ENCODE assay signal across 8 mouse cellular contexts in the genomic region with DNA sequence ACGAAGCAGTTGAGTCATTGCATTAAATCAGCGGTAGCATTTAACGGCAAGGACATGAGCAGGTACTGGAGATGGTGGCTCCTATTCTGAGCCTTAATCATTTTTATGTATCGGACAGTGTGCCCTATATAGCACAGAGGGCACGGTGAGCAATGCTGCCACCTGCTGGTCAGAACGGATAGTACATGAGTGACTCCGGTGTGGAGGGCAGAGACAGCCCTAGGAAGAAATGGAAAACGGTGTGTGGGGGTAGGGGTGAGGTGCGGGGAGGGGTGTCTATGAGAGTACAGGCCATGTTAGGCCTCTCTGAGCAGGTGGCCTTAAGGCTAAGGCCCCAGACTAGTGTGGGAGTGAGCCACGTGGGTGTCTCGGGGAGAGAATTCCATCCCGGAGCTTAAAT. TPM values are rescaled to one million over a fixed set of nuclear protein-coding genes. Genes with fewer than 3 reads are reported as not detected.
A peak's percentile ranks its signal among the peaks of the same experiment; 100 is the strongest.
DNase-seq lines count a peak whose midpoint lies in the region; ATAC-seq and TF ChIP-seq lines count a peak whose summit lies in the region.

No protein-coding gene starts in this region.

- H3K9ac ChIP-seq in embryonic facial prominence, embryonic 13.5 days, result no peak overlapping the region

- H3K27me3 ChIP-seq in G1E (ENCODE audit: insufficient read depth, low read length), result no peaks in the 10 kb centered on the region
- H3K27me3 ChIP-seq in embryonic facial prominence, embryonic 13.5 days, result no peaks in the 10 kb centered on the region

- no peak overlapping the region for H3K4me2 ChIP-seq in embryonic facial prominence, embryonic 13.5 days

- peaks cover 26% of the 10 kb centered on the region for H3K36me3 ChIP-seq in G1E (replicated peaks)
- peaks cover 26% of the 10 kb centered on the region for H3K36me3 ChIP-seq in embryonic facial prominence, embryonic 13.5 days

- no peak overlapping the region for H3K27ac ChIP-seq in bone marrow, adult 2 months (ENCODE audit: control insufficient read depth, insufficient read depth, low read depth, low read length, poor library complexity)
- H3K27ac ChIP-seq in embryonic facial prominence, embryonic 13.5 days, result no peak overlapping the region

- H3K4me3 ChIP-seq in G1E (ENCODE audit: low read depth, low read length), result no peak overlapping the region
- no peak overlapping the region for H3K4me3 ChIP-seq in bone marrow, adult 2 months (replicated peaks; ENCODE audit: control insufficient read depth, low read depth, low read length)
- H3K4me3 ChIP-seq in embryonic facial prominence, embryonic 13.5 days, result no peak overlapping the region

- WGBS in bone marrow, adult 2 months, result 31% methylated on average over 12 of the region's 12 CpGs
- WGBS in embryonic facial prominence, embryonic 13.5 days, result 26% methylated on average over 12 of the region's 12 CpGs

- intact Hi-C loops in heart, postnatal 14 days (cut with DNase I), result no loop called here

- TF ChIP-seq POLR2A in bone marrow, adult 2 months (IDR thresholded peaks at IDR 0.05; ENCODE audit: borderline replicate concordance, control insufficient read depth, low read depth, low read length), result no peak

- no peak for DNase-seq in G1E (ENCODE audit: low spot score)
- DNase-seq in heart, postnatal 14 days, result peak; percentile 64 to 80
- peak; percentile 52 to 84 for DNase-seq in kidney, postnatal 36 days
- DNase-seq in lung, postnatal 25 days (ENCODE audit: low spot score), result peak; percentile 43
- DNase-seq in right cerebral cortex, postnatal 14 days, result peak; percentile 64
- DNase-seq in Muller cell, postnatal 12 days (ENCODE audit: inconsistent ontology term), result no peak

- H3K9me3 ChIP-seq in G1E (replicated peaks), result peaks cover 6% of the 10 kb centered on the region
- H3K9me3 ChIP-seq in embryonic facial prominence, embryonic 13.5 days, result no peaks in the 10 kb centered on the region

- peak; percentile 72 for TF ChIP-seq CTCF in G1E (IDR thresholded peaks at IDR 0.05; ENCODE audit: low read depth, low read length)
- peak; percentile 93 for TF ChIP-seq CTCF in bone marrow, adult 2 months (IDR thresholded peaks at IDR 0.05; ENCODE audit: control insufficient read depth, insufficient read depth, low read length)

- peaks cover 12% of the 10 kb centered on the region; the same call in 1 of the 2 replicates for H3K4me1 ChIP-seq in G1E (ENCODE audit: insufficient read depth, low read depth, low read length)
- no peaks in the 10 kb centered on the region for H3K4me1 ChIP-seq in bone marrow, adult 2 months (ENCODE audit: control insufficient read depth, insufficient read depth, low read length)
- no peaks in the 10 kb centered on the region for H3K4me1 ChIP-seq in embryonic facial prominence, embryonic 13.5 days

- ATAC-seq in G1E (ENCODE audit: extremely low read depth, insufficient number of reproducible peaks, low FRiP score, poor library complexity, severe bottlenecking), result peak; percentile 65
- peak; percentile 38; the same call in 1 of the 2 replicates for ATAC-seq in embryonic facial prominence, embryonic 13.5 days (ENCODE audit: insufficient number of reproducible peaks, insufficient read depth, low FRiP score, low TSS enrichment, low read depth)

RNA-seq across cellular contexts. Expression of gene Stx2, which starts 26.8 kb away (rescaled TPM):
- 26.4 and 83.8 TPM in 2 replicates for total RNA-seq in G1E (2014; fragmentation: Nextera tagmentation)
- total RNA-seq in G1E (2017), result 37.5 and 44.1 TPM in 2 replicates
- polyA plus RNA-seq in G1E (2012), result 15.3 and 18.1 TPM in 2 replicates
- polyA plus RNA-seq in bone marrow, adult 2 months (2011; ENCODE audit: insufficient read depth, insufficient read length, low replicate concordance, missing spikeins), result 61.5 and 90.6 TPM in 2 replicates
- 27.5 and 30.7 TPM in 2 replicates for polyA plus RNA-seq in embryonic facial prominence, embryonic 13.5 days (2015; fragmentation: Nextera tagmentation; extraction: Ambion mirVana)
- total RNA-seq in heart, postnatal 14 days (2021), result 10 to 100 TPM; 16.0 to 18.8 TPM

RNA-seq across cellular contexts. Expression of gene Rimbp2, which starts 28.3 kb away (rescaled TPM):
- not detected in 2 replicates for total RNA-seq in G1E (2014; fragmentation: Nextera tagmentation)
- total RNA-seq in G1E (2017), result 0.06 TPM in 1 of 2 replicates, not detected in the other
- polyA plus RNA-seq in G1E (2012), result not detected in 2 replicates
- polyA plus RNA-seq in bone marrow, adult 2 months (2011; ENCODE audit: insufficient read depth, insufficient read length, low replicate concordance, missing spikeins), result not detected in 2 replicates
- polyA plus RNA-seq in embryonic facial prominence, embryonic 13.5 days (2015; fragmentation: Nextera tagmentation; extraction: Ambion mirVana), result 0.18 and 0.19 TPM in 2 replicates
- not detected for total RNA-seq in heart, postnatal 14 days (2021)

RNA-seq across cellular contexts. Expression of gene Ran, which starts 38.3 kb away (rescaled TPM):
- total RNA-seq in G1E (2014; fragmentation: Nextera tagmentation) (161 and 173 TPM in 2 replicates), G1E (2017) (481 and 750 TPM in 2 replicates)
- 5,187 and 6,161 TPM in 2 replicates for polyA plus RNA-seq in G1E (2012)
- polyA plus RNA-seq in bone marrow, adult 2 months (2011; ENCODE audit: insufficient read depth, insufficient read length, low replicate concordance, missing spikeins), result 135 and 227 TPM in 2 replicates
- polyA plus RNA-seq in embryonic facial prominence, embryonic 13.5 days (2015; fragmentation: Nextera tagmentation; extraction: Ambion mirVana), result 544 and 631 TPM in 2 replicates
- total RNA-seq in heart, postnatal 14 days (2021), result 100 to 1,000 TPM in 1 of 2 experiments, 10 to 100 TPM in 1; 85.2 to 106 TPM

Comparison
In these comparisons a context has a peak if more than half of its experiments do, and no peak if none do; other contexts are left out.
1. DNase-seq: peak in heart, postnatal 14 days (2 of 2), kidney, postnatal 36 days (2 of 2), lung, postnatal 25 days (single experiment) and right cerebral cortex, postnatal 14 days (single experiment); none in G1E (single experiment) and Muller cell, postnatal 12 days (single experiment).